Mouse (Mus musculus) ES-CJ7 (cell line): Measurements from ENCODE around the gene Dusp1.

ENCODE experiments used
- DNase-seq: peaks from one replicate; pipeline ENCODE4 v3.0.0; 2011; ENCODE audit warnings: low read depth, low spot score

The Dusp1 gene

GRCm38 (mm10) chr17:26524801-26525200, 37.1 kb downstream of the Dusp1 start:
- DNase-seq = no peak

- no peak for DNase-seq
Observed at GRCm38 (mm10) chr17:26524316-26524715, 37.6 kb downstream of the Dusp1 start.

- DNase-seq = no peak
Observed at GRCm38 (mm10) chr17:26522711-26523110, 39.2 kb downstream of the Dusp1 start.

GRCm38 (mm10) chr17:26518306-26518705, 43.6 kb downstream of the Dusp1 start:
- DNase-seq = no peak

GRCm38 (mm10) chr17:26515675-26516074, 46.3 kb downstream of the Dusp1 start:
- DNase-seq = no peak

GRCm38 (mm10) chr17:26514581-26515030, 47.3 kb downstream of the Dusp1 start:
- DNase-seq = no peak

- DNase-seq = no peak
Observed at GRCm38 (mm10) chr17:26513459-26514290, 48.3 kb downstream of the Dusp1 start.

- DNase-seq = no peak
Observed at GRCm38 (mm10) chr17:26512961-26513360, 49.0 kb downstream of the Dusp1 start.

GRCm38 (mm10) chr17:26511816-26512774, 49.8 kb downstream of the Dusp1 start:
- no peak for DNase-seq

- peak; percentile 90 for DNase-seq
Observed at GRCm38 (mm10) chr17:26511256-26511655, 50.7 kb downstream of the Dusp1 start.

- no peak for DNase-seq
Observed at GRCm38 (mm10) chr17:26510146-26511045, 51.5 kb downstream of the Dusp1 start.

- DNase-seq = peak; percentile 89
Observed at GRCm38 (mm10) chr17:26508961-26509771, 52.8 kb downstream of the Dusp1 start.

GRCm38 (mm10) chr17:26508345-26508960, 53.5 kb downstream of the Dusp1 start:
- peak; percentile 97 for DNase-seq

GRCm38 (mm10) chr17:26507966-26508344, 54.0 kb downstream of the Dusp1 start:
- no peak for DNase-seq

GRCm38 (mm10) chr17:26506997-26507871, 54.7 kb downstream of the Dusp1 start:
- DNase-seq = no peak

GRCm38 (mm10) chr17:26506031-26506641, 55.8 kb downstream of the Dusp1 start:
- no peak for DNase-seq

- DNase-seq = no peak
Observed at GRCm38 (mm10) chr17:26505181-26505581, 56.7 kb downstream of the Dusp1 start.

GRCm38 (mm10) chr17:26503981-26504671, 57.8 kb downstream of the Dusp1 start:
- peak; percentile 80 for DNase-seq
